Mouse (Mus musculus): Measurements from ENCODE around the gene Znhit1. TPM values are rescaled to one million over a fixed set of nuclear protein-coding genes. Genes with fewer than 3 reads are reported as not detected.

Gene Znhit1
- polyA plus RNA-seq, 1 experiment from 2014 or later: 106 TPM

DNA sequence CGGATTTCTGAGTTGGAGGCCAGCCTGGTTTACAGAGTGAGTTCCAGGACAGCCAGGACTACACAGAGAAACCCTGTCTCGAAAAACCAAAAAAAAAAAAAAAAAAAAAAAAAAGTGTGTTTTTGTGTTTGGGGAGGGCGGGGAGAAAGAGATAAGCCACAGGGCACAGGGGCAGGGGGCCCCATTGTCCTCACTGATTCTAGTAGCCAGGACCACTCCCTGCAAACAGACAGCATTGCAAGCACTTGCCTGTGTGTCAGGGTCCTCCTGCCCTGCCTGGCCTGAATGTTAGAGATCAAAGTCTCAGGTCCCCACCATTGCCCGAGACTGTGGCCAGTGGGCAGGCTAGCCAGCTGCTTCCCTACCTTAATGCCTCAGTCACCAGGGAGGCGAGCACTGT is 11.6 kb upstream of the Znhit1 start:
- Histone ChIP-seq H3K9ac (ENCODE audit: low read length) (no peak overlapping the region), H3K36me3 (ENCODE audit: control insufficient read depth, insufficient read depth, low read length) (peaks cover 3% of the 10 kb centered on the region), H3K27me3 (ENCODE audit: control insufficient read depth, insufficient read depth, low read length) (no peaks in the 10 kb centered on the region), H3K9me3 (ENCODE audit: control insufficient read depth, low read length) (no peaks in the 10 kb centered on the region), H3K27ac (ENCODE audit: low read depth, low read length) (no peak overlapping the region), H3K4me3 (ENCODE audit: low read depth, low read length) (no peak overlapping the region), H3K4me2 (ENCODE audit: low read depth) (no peak overlapping the region), H3K4me1 (ENCODE audit: control insufficient read depth, insufficient read depth, low read length) (no peaks in the 10 kb centered on the region)
- ATAC-seq (ENCODE audit: insufficient read depth, low FRiP score, low TSS enrichment): no peak
- WGBS: 76% methylated on average over 5 of the region's 5 CpGs
- no peak for DNase-seq (ENCODE audit: low spot score)

DNA sequence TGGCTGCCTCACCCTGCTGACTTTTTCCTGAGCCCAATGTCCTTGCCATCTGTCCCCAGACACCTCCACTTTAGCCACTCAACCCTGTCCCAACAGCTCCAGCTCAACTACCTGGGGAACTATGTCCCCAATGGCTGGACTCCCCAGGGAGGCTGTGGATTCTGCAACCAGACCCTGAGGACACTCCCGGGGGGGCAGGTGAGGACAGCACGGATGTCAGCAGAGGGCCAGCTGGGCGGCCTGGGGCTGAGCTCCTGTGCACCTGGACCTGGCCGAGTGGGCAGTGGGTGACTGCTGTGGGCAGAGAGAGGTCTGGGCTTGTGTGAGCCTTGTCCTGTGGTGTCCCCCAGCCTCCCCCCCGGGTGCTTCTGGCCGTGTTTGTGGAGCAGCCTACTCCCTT is 2.0 kb upstream of the Znhit1 start:
- Histone ChIP-seq H3K4me3 (ENCODE audit: low read depth, low read length) (no peak overlapping the region), H3K36me3 (ENCODE audit: control insufficient read depth, insufficient read depth, low read length) (peaks cover 20% of the 10 kb centered on the region), H3K4me1 (ENCODE audit: control insufficient read depth, insufficient read depth, low read length) (peaks cover 12% of the 10 kb centered on the region; the same call in 1 of the 2 replicates), H3K27me3 (ENCODE audit: control insufficient read depth, insufficient read depth, low read length) (no peaks in the 10 kb centered on the region), H3K27ac (ENCODE audit: low read depth, low read length) (no peak overlapping the region), H3K4me2 (ENCODE audit: low read depth) (no peak overlapping the region), H3K9ac (ENCODE audit: low read length) (no peak overlapping the region), H3K9me3 (ENCODE audit: control insufficient read depth, low read length) (no peaks in the 10 kb centered on the region)
- ATAC-seq (ENCODE audit: insufficient read depth, low FRiP score, low TSS enrichment): no peak
- no peak for DNase-seq (ENCODE audit: low spot score)
- WGBS: 92% methylated on average over 6 of the region's 6 CpGs

DNA sequence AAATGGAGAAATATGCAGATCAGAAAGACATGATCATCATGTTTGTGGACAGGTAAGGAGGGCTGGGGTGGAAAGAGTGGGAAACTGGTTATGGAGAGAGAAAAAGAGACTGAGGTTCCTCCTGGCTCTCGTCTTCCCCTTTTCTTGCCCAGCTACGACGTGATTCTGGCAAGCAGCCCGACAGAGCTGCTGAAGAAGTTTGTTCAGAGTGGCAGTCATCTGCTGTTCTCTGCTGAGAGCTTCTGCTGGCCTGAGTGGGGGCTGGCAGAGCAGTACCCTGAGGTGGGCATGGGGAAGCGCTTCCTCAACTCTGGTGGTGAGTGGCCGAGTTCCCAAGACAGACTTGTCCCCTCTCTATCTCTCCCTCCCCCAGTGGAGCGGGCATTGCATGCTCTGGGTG is 599 bp upstream of the Znhit1 start:
- Histone ChIP-seq H3K27me3 (ENCODE audit: control insufficient read depth, insufficient read depth, low read length) (no peaks in the 10 kb centered on the region), H3K36me3 (ENCODE audit: control insufficient read depth, insufficient read depth, low read length) (peaks cover 16% of the 10 kb centered on the region), H3K4me1 (ENCODE audit: control insufficient read depth, insufficient read depth, low read length) (peaks cover 12% of the 10 kb centered on the region; the same call in 1 of the 2 replicates), H3K9ac (ENCODE audit: low read length) (peak overlapping the region; percentile 86), H3K4me3 (ENCODE audit: low read depth, low read length) (peak overlapping the region; percentile 57), H3K9me3 (ENCODE audit: control insufficient read depth, low read length) (no peaks in the 10 kb centered on the region), H3K27ac (ENCODE audit: low read depth, low read length) (no peak overlapping the region), H3K4me2 (ENCODE audit: low read depth) (peak overlapping the region; percentile 74)
- 76% methylated on average over 7 of the region's 7 CpGs for WGBS
- DNase-seq (ENCODE audit: low spot score) (no peak), ATAC-seq (ENCODE audit: insufficient read depth, low FRiP score, low TSS enrichment) (no peak)

DNA sequence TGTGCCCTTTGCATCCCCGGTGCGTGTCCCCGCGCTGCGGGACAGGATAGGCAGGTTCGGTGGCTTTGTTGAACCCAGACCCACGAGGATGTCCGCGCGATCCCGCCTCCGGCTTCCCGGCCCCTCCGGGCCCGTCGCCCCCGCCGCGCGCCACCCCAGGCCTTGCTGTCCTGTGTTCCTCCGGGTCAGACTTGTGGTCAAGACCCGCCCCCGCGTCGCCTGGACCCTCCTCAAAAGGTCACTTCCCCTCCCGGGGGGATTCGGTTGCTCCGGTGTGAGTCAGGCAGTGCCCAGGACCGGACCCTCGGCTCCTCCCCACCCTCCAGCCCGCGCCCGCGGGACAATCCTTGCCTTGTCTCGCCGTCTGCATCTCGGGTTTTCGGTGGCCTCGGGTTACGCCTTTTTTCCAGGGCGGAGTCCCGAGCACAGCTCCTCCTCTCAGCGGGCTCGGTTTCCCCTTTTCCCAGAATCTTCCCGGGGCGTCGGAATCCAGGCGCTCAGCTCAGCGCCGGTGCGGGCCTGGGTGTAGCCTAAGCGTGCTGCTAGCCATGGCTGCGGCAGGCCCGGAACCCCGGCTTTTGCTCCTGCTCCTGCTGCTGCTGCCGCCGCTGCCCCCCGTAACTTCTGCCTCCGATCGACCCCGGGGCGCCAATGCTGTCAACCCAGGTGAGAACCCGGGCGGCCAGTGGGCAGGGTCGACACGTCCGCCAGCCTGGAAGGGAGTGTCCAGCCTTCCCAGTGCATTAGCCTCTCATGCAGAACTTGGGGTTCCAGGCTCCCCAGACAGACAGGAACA is 485 bp downstream of the Znhit1 start:
- Histone ChIP-seq H3K27me3 (ENCODE audit: control insufficient read depth, insufficient read depth, low read length) (no peaks in the 10 kb centered on the region), H3K27ac (ENCODE audit: low read depth, low read length) (peak overlapping the region; percentile 93), H3K4me1 (ENCODE audit: control insufficient read depth, insufficient read depth, low read length) (peaks cover 12% of the 10 kb centered on the region; the same call in 1 of the 2 replicates), H3K9me3 (ENCODE audit: control insufficient read depth, low read length) (no peaks in the 10 kb centered on the region), H3K36me3 (ENCODE audit: control insufficient read depth, insufficient read depth, low read length) (peaks cover 13% of the 10 kb centered on the region), H3K4me3 (ENCODE audit: low read depth, low read length) (peak overlapping the region; percentile 57), H3K4me2 (ENCODE audit: low read depth) (peak overlapping the region; percentile 74), H3K9ac (ENCODE audit: low read length) (peak overlapping the region; percentile 86)
- peak; percentile 70 for ATAC-seq (ENCODE audit: insufficient read depth, low FRiP score, low TSS enrichment)
- peak; percentile 78 for DNase-seq (ENCODE audit: low spot score)
- under 1% methylated on average over 67 of the region's 67 CpGs for WGBS

- no peaks in the 10 kb centered on the region for H3K27me3 ChIP-seq (ENCODE audit: control insufficient read depth, insufficient read depth, low read length)
Measured at GRCm38 (mm10) chr5:136986695-136987137, 1.1 kb downstream of the Znhit1 start, which contains the start of gene Plod3. Plod3 (plus strand) TSS chr5:136987019.

GRCm38 (mm10) chr5:136984828-136985227 is 3.0 kb downstream of the Znhit1 start:
- no peak overlapping the region for H3K9ac ChIP-seq (ENCODE audit: low read length)
- WGBS: 55% methylated on average over 14 of the region's 14 CpGs

More at GRCm38 (mm10) chr5:136986695-136987137, 1.1 kb downstream of the Znhit1 start, which contains the start of gene Plod3:
- Histone ChIP-seq H3K4me2 (ENCODE audit: low read depth) (peak within 1 kb of the TSS; percentile 74), H3K9ac (ENCODE audit: low read length) (peak within 1 kb of the TSS; percentile 86), H3K4me3 (ENCODE audit: low read depth, low read length) (peak within 1 kb of the TSS; percentile 57), H3K36me3 (ENCODE audit: control insufficient read depth, insufficient read depth, low read length) (peaks cover 9% of the 10 kb centered on the region), H3K9me3 (ENCODE audit: control insufficient read depth, low read length) (no peaks in the 10 kb centered on the region), H3K27ac (ENCODE audit: low read depth, low read length) (peak within 1 kb of the TSS; percentile 93), H3K4me1 (ENCODE audit: control insufficient read depth, insufficient read depth, low read length) (peaks cover 12% of the 10 kb centered on the region; the same call in 1 of the 2 replicates)
- ATAC-seq (ENCODE audit: insufficient read depth, low FRiP score, low TSS enrichment): peak; percentile 79
- DNase-seq (ENCODE audit: low spot score): peak; percentile 97
- WGBS: under 1% methylated on average over 26 of the region's 26 CpGs

DNA sequence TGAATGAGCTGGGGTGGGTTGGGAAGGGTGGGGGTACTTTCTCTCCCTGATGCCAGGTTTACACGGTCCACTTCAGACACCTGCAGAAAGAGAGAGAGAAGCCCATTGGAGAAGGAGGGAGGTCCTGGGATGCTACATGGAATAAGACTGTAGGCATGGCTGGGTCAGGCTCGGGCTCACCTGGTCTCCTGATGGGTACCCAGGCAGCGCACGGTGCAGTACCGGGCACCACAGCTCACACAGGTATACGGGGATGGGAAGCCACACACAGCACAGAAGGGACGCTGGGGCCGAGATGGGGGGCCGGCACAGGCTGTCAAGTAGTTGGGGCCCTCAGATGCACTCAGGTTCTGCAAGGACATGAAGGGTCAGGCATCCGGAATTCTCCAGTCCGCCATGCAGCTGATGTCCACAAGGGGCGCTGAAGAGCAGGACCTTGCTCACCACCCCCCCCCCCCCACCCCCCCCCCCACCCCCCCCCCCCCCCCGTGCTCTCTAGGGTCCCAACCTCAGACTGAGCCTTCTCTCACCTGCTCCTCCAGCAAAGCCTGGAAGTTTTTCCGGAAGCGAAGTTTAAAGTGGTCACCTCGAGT is 5.4 kb downstream of the Znhit1 start:
- H3K36me3 ChIP-seq (ENCODE audit: control insufficient read depth, insufficient read depth, low read length): 0 out of 2 replicates have a peak, but pooled peaks cover 2% of the 10 kb centered on the region
- 52% methylated on average over 15 of the region's 16 CpGs for WGBS
- H3K4me3 ChIP-seq (ENCODE audit: low read depth, low read length): no peak overlapping the region
- H3K4me1 ChIP-seq (ENCODE audit: control insufficient read depth, insufficient read depth, low read length): peaks cover 5% of the 10 kb centered on the region; the same call in 1 of the 2 replicates
- no peak overlapping the region for H3K27ac ChIP-seq (ENCODE audit: low read depth, low read length)
- H3K27me3 ChIP-seq (ENCODE audit: control insufficient read depth, insufficient read depth, low read length): no peaks in the 10 kb centered on the region
- H3K9ac ChIP-seq (ENCODE audit: low read length): no peak overlapping the region
- DNase-seq (ENCODE audit: low spot score): peak; percentile 60
- H3K9me3 ChIP-seq (ENCODE audit: control insufficient read depth, low read length): no peaks in the 10 kb centered on the region
- no peak overlapping the region for H3K4me2 ChIP-seq (ENCODE audit: low read depth)
- ATAC-seq (ENCODE audit: insufficient read depth, low FRiP score, low TSS enrichment): no peak

More at GRCm38 (mm10) chr5:136984828-136985227, 3.0 kb downstream of the Znhit1 start:
- Histone ChIP-seq H3K27me3 (ENCODE audit: control insufficient read depth, insufficient read depth, low read length) (no peaks in the 10 kb centered on the region), H3K4me3 (ENCODE audit: low read depth, low read length) (no peak overlapping the region), H3K27ac (ENCODE audit: low read depth, low read length) (no peak overlapping the region), H3K9me3 (ENCODE audit: control insufficient read depth, low read length) (no peaks in the 10 kb centered on the region), H3K4me1 (ENCODE audit: control insufficient read depth, insufficient read depth, low read length) (peaks cover 12% of the 10 kb centered on the region; the same call in 1 of the 2 replicates), H3K36me3 (ENCODE audit: control insufficient read depth, insufficient read depth, low read length) (peaks cover 2% of the 10 kb centered on the region; the same call in 1 of the 2 replicates), H3K4me2 (ENCODE audit: low read depth) (no peak overlapping the region)
- DNase-seq (ENCODE audit: low spot score) (no peak), ATAC-seq (ENCODE audit: insufficient read depth, low FRiP score, low TSS enrichment) (no peak)

DNA sequence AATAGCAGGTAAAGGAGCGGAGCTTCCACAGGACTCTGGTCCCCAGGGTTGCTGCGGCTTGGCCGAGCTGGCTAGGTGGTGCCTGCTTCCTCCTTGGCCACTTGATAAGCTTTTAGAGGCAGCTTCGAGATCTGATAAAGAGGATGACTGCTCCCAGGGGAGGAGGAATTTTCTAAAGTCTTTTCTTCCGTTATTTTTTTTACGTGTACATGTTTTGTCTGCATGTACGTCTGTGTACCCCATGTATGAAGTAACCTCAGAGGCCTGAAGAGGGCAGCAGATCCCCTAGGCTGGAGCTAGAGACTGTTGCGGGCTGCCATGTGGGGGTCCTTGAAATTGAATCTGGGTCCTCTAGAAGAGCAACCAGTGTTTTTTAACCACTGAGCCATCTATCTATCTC is 6.8 kb downstream of the Znhit1 start:
- Histone ChIP-seq H3K4me1 (ENCODE audit: control insufficient read depth, insufficient read depth, low read length) (peaks cover 2% of the 10 kb centered on the region; the same call in 1 of the 2 replicates), H3K9me3 (ENCODE audit: control insufficient read depth, low read length) (no peaks in the 10 kb centered on the region), H3K4me2 (ENCODE audit: low read depth) (no peak overlapping the region), H3K4me3 (ENCODE audit: low read depth, low read length) (no peak overlapping the region), H3K27ac (ENCODE audit: low read depth, low read length) (no peak overlapping the region), H3K9ac (ENCODE audit: low read length) (no peak overlapping the region), H3K27me3 (ENCODE audit: control insufficient read depth, insufficient read depth, low read length) (no peaks in the 10 kb centered on the region), H3K36me3 (ENCODE audit: control insufficient read depth, insufficient read depth, low read length) (0 out of 2 replicates have a peak, but pooled peaks cover 2% of the 10 kb centered on the region)
- ATAC-seq (ENCODE audit: insufficient read depth, low FRiP score, low TSS enrichment): no peak
- 89% methylated on average over 8 of the region's 8 CpGs for WGBS
- no peak for DNase-seq (ENCODE audit: low spot score)
